Mouse (Mus musculus) limb, embryonic 10.5 days (tissue): ENCODE data around the gene Nectin2. TPM values are rescaled to one million over a fixed set of nuclear protein-coding genes. Genes with fewer than 3 reads are reported as not detected.

Source experiments
- DNase-seq: peaks from one replicate; pipeline ENCODE4 v3.0.0-alpha.2; 2017; ENCODE audit warnings: low spot score
- H3K27ac ChIP-seq: fragments of 300-500 bp; sonication (generic); 2 replicates; pipeline ENCODE4 v1.5.1; 2016; ENCODE audit warnings: mild to moderate bottlenecking
- H3K27me3 ChIP-seq: fragments of 300-500 bp; sonication (generic); 2 replicates; pipeline ENCODE4 v1.6.1; 2016; ENCODE audit warnings: low read depth, mild to moderate bottlenecking; ENCODE audit not compliant: poor library complexity, severe bottlenecking
- H3K36me3 ChIP-seq: fragments of 300-500 bp; sonication (generic); 2 replicates; pipeline ENCODE4 v1.6.1; 2016; ENCODE audit warnings: mild to moderate bottlenecking, moderate library complexity
- H3K4me1 ChIP-seq: fragments of 300-500 bp; sonication (generic); 2 replicates; pipeline ENCODE4 v1.6.1; 2016
- H3K4me3 ChIP-seq: fragments of 300-500 bp; sonication (generic); 2 replicates; pipeline ENCODE4 v1.5.1; 2016; ENCODE audit warnings: mild to moderate bottlenecking, moderate library complexity
- H3K9me3 ChIP-seq: fragments of 300-500 bp; sonication (generic); replicated peaks from 2 replicates; pipeline ENCODE4 v1.6.1; 2016; ENCODE audit warnings: mild to moderate bottlenecking
- WGBS: fragments of 180-500 bp; shearing (Covaris S2); methylation state at CpG from one replicate; pipeline ENCODE4 v1.1.7; 2016; 5-methylcytosine and 5-hydroxymethylcytosine counted together
- polyA plus RNA-seq: library from polyadenylated mRNA; unstranded; fragments of >200 nt; fragmentation: Nextera tagmentation; extraction: Ambion mirVana; gene quantifications from 2 replicates; pipeline ENCODE4 v1.2.1, GENCODE M21; 2016

The Nectin2 gene
- polyA plus RNA-seq, 1 experiment from 2014 or later = 78.1 TPM

- WGBS = 91% methylated on average over 4 of the region's 4 CpGs
- Histone ChIP-seq H3K36me3 (peaks cover 100% of the 10 kb centered on the region), H3K9me3 (no peaks in the 10 kb centered on the region), H3K4me3 (no peak overlapping the region), H3K27ac (no peak overlapping the region), H3K4me1 (no peaks in the 10 kb centered on the region), H3K27me3 (no peaks in the 10 kb centered on the region)
- no peak for DNase-seq
These were observed 23.7 kb downstream of the Nectin2 start for GRCm38 (mm10) chr7:19726541-19726940.

GRCm38 (mm10) chr7:19724167-19724566 is 26.1 kb downstream of the Nectin2 start:
- H3K27ac ChIP-seq = no peak overlapping the region
- DNase-seq = no peak
- peaks cover 6% of the 10 kb centered on the region; the same call in 1 of the 2 replicates for H3K9me3 ChIP-seq
- no peak overlapping the region for H3K4me3 ChIP-seq
- H3K4me1 ChIP-seq = no peaks in the 10 kb centered on the region
- WGBS = 95% methylated on average over 12 of the region's 12 CpGs
- H3K36me3 ChIP-seq = peaks cover 99% of the 10 kb centered on the region
- no peaks in the 10 kb centered on the region for H3K27me3 ChIP-seq

DNA sequence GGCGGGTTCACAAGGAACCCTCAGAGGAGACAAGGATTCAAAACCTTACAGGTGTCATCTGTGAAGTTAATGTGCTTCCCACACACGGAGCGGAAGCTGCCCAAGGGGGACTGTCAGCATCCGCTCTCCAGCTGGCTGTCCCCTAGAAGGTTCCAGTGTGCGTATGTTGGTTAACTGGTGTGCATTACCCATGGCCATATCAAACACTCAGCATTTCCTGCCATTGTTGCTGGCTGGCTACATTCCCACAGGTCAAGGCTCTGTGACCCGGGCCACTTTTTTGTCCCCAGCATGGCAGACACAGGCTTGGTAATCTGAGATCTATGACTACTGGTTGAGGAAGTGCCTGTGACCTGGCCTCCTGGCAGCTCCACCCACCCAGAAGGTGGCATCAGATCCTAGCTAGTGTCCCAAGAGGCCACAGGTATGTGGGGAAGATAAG is 27.5 kb downstream of the Nectin2 start:
- WGBS = 86% methylated on average over 6 of the region's 6 CpGs
- H3K4me1 ChIP-seq = no peaks in the 10 kb centered on the region
- no peak overlapping the region for H3K27ac ChIP-seq
- no peaks in the 10 kb centered on the region for H3K27me3 ChIP-seq
- H3K4me3 ChIP-seq = no peak overlapping the region
- H3K36me3 ChIP-seq = peaks cover 90% of the 10 kb centered on the region
- peaks cover 6% of the 10 kb centered on the region; the same call in 1 of the 2 replicates for H3K9me3 ChIP-seq
- DNase-seq = no peak

GRCm38 (mm10) chr7:19719200-19719599 is 31.1 kb downstream of the Nectin2 start:
- no peak for DNase-seq
- no peaks in the 10 kb centered on the region for H3K27me3 ChIP-seq
- no peak overlapping the region for H3K27ac ChIP-seq
- no peak overlapping the region for H3K4me3 ChIP-seq
- peaks cover 66% of the 10 kb centered on the region for H3K36me3 ChIP-seq
- H3K9me3 ChIP-seq = peaks cover 6% of the 10 kb centered on the region; the same call in 1 of the 2 replicates
- WGBS = 97% methylated on average over 4 of the region's 4 CpGs
- peaks cover 11% of the 10 kb centered on the region for H3K4me1 ChIP-seq

GRCm38 (mm10) chr7:19718297-19718952 is 31.9 kb downstream of the Nectin2 start:
- 93% methylated on average over 5 of the region's 5 CpGs for WGBS
- peaks cover 18% of the 10 kb centered on the region for H3K4me1 ChIP-seq
- H3K27me3 ChIP-seq = no peaks in the 10 kb centered on the region
- DNase-seq = no peak
- peaks cover 6% of the 10 kb centered on the region; the same call in 1 of the 2 replicates for H3K9me3 ChIP-seq
- H3K27ac ChIP-seq = no peak overlapping the region
- H3K36me3 ChIP-seq = peaks cover 66% of the 10 kb centered on the region
- no peak overlapping the region for H3K4me3 ChIP-seq

DNA sequence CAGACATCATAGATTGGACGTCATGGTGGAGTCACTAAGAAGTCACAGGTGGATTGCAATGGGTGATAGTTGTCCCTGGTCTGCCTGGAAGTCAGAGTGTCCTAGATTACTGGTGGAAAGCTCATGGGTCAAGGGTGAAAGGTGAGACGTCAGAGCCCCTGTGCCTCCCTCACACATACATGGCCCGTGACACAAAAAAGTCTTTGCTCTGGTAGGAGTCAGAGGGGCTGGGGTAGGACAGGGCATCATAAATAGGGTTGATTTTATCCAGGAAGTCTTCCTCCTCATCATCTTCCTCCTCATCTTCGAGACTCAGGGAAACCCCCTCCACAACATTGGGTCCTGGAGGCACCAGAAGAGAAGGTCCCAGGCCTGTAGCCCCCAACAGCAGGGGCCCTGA is 32.9 kb downstream of the Nectin2 start:
- H3K36me3 ChIP-seq = peaks cover 66% of the 10 kb centered on the region
- no peak overlapping the region for H3K27ac ChIP-seq
- no peaks in the 10 kb centered on the region for H3K27me3 ChIP-seq
- 89% methylated on average over 4 of the region's 4 CpGs for WGBS
- peaks cover 18% of the 10 kb centered on the region for H3K4me1 ChIP-seq
- H3K4me3 ChIP-seq = no peak overlapping the region
- peaks cover 6% of the 10 kb centered on the region; the same call in 1 of the 2 replicates for H3K9me3 ChIP-seq
- DNase-seq = no peak

- H3K36me3 ChIP-seq = peaks cover 66% of the 10 kb centered on the region
These were observed 33.5 kb downstream of the Nectin2 start for GRCm38 (mm10) chr7:19716822-19717221.

DNA sequence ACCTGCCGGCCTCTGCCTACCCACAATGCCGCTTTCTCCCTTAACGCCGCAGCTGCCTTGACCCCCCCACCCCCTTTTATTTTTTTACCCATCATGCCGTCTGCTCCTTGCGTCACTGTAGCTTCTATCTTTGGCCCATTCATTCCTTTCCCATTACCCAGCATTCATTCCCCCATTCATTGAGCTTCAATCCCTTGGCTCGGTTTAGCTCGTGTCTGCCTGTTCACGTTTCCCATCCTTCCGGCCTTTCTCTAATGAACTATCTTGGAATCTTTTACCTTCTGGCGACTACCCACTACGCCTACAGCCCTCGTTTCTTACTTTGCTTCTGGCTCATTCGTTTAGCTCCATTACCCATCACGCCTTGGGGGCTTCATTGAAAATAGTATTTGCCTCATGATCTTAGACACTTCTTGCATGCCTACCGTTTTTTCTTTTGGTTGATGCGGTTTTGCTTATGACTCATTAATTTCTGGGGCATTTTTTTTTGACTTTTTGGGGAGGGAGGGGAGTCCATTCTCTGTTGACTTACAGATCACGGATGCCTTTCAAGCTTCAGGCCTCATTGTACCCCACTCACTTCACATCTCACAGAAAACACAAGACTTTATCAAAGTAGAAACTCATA is 34.1 kb downstream of the Nectin2 start:
- no peak for DNase-seq
- H3K4me1 ChIP-seq = peaks cover 18% of the 10 kb centered on the region
- WGBS = 10% methylated on average over 18 of the region's 18 CpGs

More at GRCm38 (mm10) chr7:19716822-19717221, 33.5 kb downstream of the Nectin2 start:
- Histone ChIP-seq H3K27me3 (no peaks in the 10 kb centered on the region), H3K9me3 (peaks cover 6% of the 10 kb centered on the region; the same call in 1 of the 2 replicates), H3K4me1 (peaks cover 18% of the 10 kb centered on the region), H3K27ac (peak overlapping the region; percentile 75; the same call in 1 of the 2 replicates), H3K4me3 (peak overlapping the region; percentile 99)
- DNase-seq = no peak
- WGBS = 71% methylated on average over 2 of the region's 2 CpGs

DNA sequence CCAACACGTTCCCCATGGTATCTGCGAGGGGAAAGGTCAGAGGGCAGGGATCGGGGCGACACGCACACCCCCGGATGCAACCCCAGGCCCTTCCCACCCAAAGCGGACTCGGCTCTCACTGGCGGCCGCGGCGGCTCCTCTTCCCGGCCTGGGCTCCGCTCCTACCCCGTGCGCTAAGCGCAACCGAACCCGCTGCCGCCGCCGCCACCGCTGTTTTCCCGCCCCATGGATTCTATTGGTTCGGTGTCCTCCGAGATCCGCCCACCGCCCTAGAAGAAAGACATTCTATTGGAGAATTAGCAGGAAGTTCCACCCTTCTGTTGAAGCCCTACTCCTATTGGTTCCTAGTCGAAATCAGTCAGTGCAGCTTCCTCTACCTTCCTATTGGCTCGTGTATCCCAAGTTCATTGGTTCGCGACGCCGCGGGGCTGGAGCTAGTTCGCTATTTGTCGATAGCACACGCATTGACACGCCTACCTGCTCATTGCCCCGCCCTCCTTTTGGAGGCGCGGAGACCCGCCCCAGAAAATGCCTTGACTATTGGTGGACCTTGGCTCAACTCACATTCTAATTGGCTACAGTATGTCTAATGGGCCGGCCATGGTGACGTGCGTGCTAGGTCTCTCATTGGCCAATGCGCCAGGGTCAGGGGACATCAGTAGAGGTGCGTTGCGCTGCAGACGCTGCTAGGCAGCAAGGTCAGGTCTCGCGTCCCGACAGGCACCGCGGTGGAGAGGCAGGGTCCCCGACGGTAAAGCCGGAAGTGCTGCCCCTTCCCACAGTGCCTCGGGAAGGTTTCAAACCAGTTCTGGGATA is 34.8 kb downstream of the Nectin2 start, which contains the start of gene Tomm40:
Tomm40 (minus strand) TSS at position 200 of the 816 bp plus-strand sequence.
- Histone ChIP-seq H3K27ac (peak within 1 kb of the TSS; percentile 88), H3K9me3 (no peaks in the 10 kb centered on the region), H3K4me3 (peak within 1 kb of the TSS; percentile 99), H3K36me3 (peaks cover 66% of the 10 kb centered on the region), H3K27me3 (no peaks in the 10 kb centered on the region), H3K4me1 (peaks cover 18% of the 10 kb centered on the region)
- DNase-seq = peak; percentile 94
- under 1% methylated on average over 59 of the region's 59 CpGs for WGBS

More for the DNA sequence above, 34.1 kb downstream of the Nectin2 start:
- H3K9me3 ChIP-seq = peaks cover 4% of the 10 kb centered on the region; the same call in 1 of the 2 replicates
- H3K36me3 ChIP-seq = peaks cover 66% of the 10 kb centered on the region
- peak overlapping the region; percentile 99 for H3K4me3 ChIP-seq
- H3K27me3 ChIP-seq = no peaks in the 10 kb centered on the region
- H3K27ac ChIP-seq = peak overlapping the region; percentile 75

DNA sequence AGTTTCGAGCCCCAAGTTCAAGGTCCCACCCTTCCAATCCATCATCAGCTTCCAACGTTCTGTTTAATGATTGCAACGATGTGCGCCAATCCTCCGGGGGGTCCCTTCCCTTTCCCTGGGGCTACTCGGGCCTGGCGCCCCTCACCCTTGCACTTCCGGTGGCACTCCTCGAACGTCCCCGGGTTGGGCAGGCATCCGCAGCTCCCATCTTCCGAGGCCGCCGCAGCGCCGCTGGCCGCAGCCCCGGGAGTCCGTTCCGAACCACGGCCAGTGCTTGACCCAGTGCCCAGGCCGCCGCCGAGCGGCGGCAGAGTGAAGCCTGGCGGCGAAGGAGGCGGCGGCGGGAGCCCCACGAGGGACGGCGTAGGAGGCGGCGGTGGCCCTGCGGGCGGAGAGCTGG is 35.4 kb downstream of the Nectin2 start:
- Histone ChIP-seq H3K9me3 (no peaks in the 10 kb centered on the region), H3K36me3 (peaks cover 66% of the 10 kb centered on the region), H3K27me3 (no peaks in the 10 kb centered on the region), H3K4me1 (peaks cover 18% of the 10 kb centered on the region), H3K27ac (peak overlapping the region; percentile 88), H3K4me3 (peak overlapping the region; percentile 99)
- WGBS = 1% methylated on average over 39 of the region's 39 CpGs
- no peak for DNase-seq

DNA sequence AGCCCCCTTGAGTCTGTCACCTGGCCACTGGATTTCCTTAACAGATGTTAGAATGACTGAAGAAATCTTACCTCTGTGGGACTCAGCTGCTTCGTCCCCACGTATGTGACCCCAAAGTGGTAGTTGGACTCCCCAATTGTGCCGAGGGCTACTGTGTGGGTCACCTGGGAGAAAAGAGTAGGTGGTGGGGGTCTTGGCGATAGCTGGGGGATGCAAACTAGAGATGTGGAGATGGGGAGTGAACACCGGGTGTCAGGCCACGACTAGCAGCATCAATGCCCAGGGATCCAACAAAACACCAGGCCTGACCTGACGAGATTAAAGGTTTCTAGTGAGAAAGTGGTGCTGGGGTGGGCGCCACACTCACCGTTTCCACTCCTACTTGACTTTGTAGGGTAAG is 36.7 kb downstream of the Nectin2 start:
- no peak overlapping the region for H3K27ac ChIP-seq
- 88% methylated on average over 9 of the region's 9 CpGs for WGBS
- no peak for DNase-seq
- H3K27me3 ChIP-seq = no peaks in the 10 kb centered on the region
- peaks cover 68% of the 10 kb centered on the region for H3K36me3 ChIP-seq
- no peaks in the 10 kb centered on the region for H3K9me3 ChIP-seq
- peaks cover 18% of the 10 kb centered on the region for H3K4me1 ChIP-seq
- peak overlapping the region; percentile 99 for H3K4me3 ChIP-seq

DNA sequence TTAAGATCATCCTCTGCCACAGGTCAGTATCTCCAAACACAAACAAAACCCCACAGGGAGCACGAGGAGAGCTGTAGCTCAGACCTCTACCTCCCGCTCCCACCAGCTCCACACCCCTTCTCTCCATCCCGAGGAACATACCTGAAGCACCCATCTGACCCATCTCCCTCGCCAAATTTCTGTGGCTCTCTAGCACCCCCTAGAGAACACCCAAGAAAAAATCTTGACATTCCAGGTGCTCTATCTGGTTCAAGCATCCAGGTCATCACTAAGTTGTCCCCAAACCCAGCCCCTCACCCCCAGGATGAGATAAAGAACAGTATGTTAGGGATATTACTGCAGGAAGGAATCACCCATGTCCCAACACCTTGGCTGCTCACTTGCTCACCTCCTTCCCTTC is 37.1 kb downstream of the Nectin2 start:
- Histone ChIP-seq H3K9me3 (no peaks in the 10 kb centered on the region), H3K4me1 (peaks cover 18% of the 10 kb centered on the region), H3K36me3 (peaks cover 72% of the 10 kb centered on the region), H3K27ac (no peak overlapping the region), H3K4me3 (no peak overlapping the region), H3K27me3 (no peaks in the 10 kb centered on the region)
- 61% methylated on average over 4 of the region's 4 CpGs for WGBS
- DNase-seq = no peak
